Mouse (Mus musculus) cerebellum, adult 2 months (tissue): Measurements from ENCODE around the gene Nos1.

Source experiments
- CTCF ChIP-seq: fragments of 200-500 bp; IDR thresholded peaks from 2 replicates; pipeline ENCODE4 v1.5.1; 2011; ENCODE audit warnings: low read depth, mild to moderate bottlenecking, control low read depth, low read length, moderate library complexity, borderline replicate concordance; ENCODE audit not compliant: insufficient read depth
- POLR2A ChIP-seq: fragments of 200-500 bp; IDR thresholded peaks from 2 replicates; pipeline ENCODE4 v1.6.1; 2011; ENCODE audit warnings: low read length, control low read depth, borderline replicate concordance; ENCODE audit not compliant: insufficient read depth

DNA sequence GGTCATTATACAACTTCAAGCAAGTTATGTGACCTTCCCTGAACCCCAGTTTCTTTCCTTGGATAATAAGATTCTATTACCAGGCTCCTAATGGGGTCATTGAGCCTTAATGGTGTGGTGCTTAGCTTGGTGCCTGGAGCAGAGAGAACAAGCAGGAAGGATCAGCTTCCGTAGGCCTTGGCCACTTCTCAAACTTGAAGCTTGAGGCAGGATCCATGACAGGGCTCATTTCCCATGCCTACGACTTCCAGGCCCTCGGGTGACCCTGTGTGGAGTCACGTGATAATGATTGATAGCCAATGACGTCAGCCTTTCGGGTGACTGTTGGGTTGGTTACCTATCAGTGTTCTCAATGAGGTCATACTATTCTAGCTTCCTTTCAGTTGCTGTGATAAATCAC lies 46.5 kb downstream of the Nos1 start:
- TF ChIP-seq CTCF (no peak), POLR2A (no peak)
